Mouse (Mus musculus): ENCODE measurements around the gene Dennd1a. TPM values are rescaled to one million over a fixed set of nuclear protein-coding genes. Genes with fewer than 3 reads are reported as not detected.

Dennd1a gene
- total RNA-seq, 2 experiments from 2014 or later, result 27.7 to 27.9 TPM

DNA sequence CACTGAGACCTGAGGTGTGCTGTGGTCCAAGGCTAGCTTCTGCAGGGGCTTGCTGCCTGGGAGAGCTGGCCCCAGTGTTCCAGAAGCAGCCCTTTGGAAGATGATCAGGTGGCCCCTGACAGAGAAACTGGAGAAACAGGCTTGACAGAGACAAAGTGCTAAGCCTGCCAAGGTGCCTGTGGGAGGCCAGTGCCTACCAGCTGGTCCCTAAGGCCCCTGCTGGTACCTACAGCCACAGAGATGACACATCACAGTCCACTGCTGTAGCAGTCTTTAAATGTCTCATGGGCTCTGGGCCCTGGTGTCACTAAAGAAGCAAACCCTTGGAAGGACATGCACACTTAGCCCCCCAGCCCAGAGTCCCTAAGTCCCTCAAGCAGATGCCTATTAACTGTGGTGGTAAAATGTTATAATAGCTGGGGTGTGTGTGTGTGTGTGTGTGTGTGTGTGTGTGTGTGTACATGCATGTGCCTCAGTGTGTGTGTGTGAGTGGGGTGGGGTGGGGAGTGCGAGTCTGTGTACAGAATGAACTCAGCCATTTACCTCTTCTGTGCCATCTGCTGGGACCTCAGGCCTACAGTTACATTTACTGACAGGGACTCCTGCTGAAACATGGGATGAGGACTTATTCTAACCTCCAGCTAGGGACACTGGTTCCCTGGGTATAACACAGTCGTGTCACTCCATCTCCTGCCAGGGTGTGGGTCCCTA lies 530.8 kb downstream of the Dennd1a start:
- no peak for DNase-seq (ENCODE audit: low spot score)

DNA sequence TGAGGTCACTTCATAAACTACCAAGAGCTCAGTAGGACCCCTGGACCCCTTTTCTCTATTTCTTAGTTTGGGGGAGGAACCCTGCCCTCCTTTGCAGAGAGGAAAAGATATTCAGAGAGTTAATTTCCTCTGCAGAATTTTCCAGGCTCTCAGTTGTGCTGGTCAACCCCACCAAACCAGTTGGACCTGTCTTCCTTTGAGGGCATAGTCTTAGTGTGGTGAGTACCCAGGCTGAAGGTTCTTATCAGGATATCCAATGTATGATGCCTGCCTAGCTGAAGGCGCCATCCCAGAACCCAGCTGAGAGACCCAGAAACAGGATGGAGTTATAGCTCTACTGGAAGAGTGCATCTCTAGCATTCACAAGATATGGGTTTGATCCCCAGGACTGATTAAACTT lies 536.1 kb downstream of the Dennd1a start:
- no peak for DNase-seq (ENCODE audit: low spot score)

DNA sequence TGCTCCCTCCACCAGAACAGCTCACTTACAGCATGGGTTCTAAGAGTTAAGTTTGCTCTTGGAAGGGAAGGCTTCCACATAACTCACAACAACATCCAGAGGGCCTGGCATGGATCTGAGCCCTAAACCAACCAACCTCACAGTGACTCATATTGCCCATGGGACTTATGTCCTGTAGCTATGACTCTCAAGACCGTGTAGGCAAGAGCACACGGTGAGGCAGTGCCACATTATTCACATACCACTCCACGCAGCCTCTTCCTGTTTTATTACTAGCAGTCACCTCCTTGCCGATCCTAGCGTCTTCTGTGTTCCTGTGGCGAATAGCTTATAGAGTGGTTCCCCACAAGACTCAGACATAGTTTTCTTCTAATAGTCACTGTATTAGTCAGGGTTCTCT lies 537.9 kb downstream of the Dennd1a start:
- no peak for DNase-seq (ENCODE audit: low spot score)

Small RNA genes lying within 50 kb of the gene (microRNA-seq; reads per million reads assigned to microRNA genes)
- gene Gm44455, result not detected

Other genes starting within 250 kb of the Dennd1a start
- not detected for gene Lhx2, start 51.9 kb upstream of the Dennd1a start, total RNA-seq (2021)
- gene Nek6, start 224.3 kb upstream of the Dennd1a start, total RNA-seq (2021), result 10 to 100 TPM; 11.5 to 14.0 TPM